Mouse (Mus musculus) hindlimb bud, embryonic 11.5 days (tissue): ENCODE results near the gene Cep63.

Source experiments
- DNase-seq: peaks from one replicate; pipeline ENCODE4 v3.0.0-alpha.2; 2012; ENCODE audit warnings: low read depth, low spot score; ENCODE audit errors: extremely low spot score

The Cep63 gene

DNA sequence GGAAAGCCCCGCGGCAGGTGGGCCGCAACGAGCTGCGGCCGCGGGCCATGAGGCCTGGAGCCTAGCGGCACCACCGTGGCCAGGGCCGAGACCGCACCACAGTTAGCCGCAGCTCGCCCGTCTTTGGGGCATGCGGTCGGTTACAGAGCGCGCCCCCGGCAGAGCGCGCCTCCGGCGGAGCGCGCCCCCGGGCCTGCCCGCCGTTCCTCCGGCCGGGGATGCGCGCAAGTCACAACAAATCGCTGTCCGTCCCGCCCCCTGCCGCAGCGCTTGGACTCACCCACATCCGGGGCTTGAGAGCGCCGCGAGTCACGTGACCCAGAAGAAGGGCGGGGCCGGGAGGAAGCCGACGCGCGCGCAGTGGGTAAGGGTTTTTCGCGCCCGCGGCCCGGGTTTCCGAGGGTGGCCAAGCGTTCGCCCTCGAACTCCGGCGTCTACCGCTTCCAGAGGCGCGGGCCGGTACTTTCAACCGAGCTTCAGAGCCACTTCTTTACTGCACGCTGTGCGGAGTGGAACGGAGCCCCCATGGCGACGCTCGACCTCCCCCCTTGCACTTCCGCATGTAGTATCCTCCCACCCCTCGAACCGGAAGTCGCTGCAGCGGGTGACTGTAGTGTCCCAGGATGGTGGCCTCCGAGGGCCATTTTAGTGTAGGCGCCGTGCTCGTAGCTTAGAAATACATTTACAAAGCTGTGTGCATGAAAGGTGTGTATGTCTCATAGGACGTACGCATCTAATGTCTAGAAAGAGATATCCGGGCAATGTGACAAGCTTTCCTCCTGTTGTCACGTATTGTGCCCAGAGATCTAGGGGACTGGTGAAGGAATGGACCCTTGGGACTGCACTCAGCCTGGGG is at the start of gene Cep63, which contains the start of gene Anapc13:
Gene Cep63 (minus strand): TSS at position 552 of the 856 bp plus-strand sequence.
Gene Anapc13 (plus strand): TSS at position 314 of the 856 bp plus-strand sequence.
- peak; percentile 86 for DNase-seq

DNA sequence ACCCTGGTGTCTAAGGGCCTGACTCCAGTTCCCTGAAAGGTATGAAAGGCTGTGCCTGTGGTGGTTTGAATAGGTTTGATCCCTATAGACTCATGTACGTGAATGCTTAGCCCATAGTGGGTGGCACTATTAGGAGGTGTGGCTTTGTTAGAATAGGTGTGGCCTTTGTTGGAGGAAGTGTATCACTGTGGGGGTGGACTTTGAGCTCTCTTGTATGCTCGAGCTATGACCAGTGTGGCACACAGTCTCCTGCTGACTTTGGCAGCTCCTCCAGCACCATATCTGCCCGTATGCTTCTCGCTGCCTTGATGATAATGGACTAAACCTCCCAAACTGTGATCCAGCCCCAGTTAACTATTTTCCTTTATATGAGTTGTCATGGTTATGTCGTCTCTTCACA is 49.6 kb upstream of the Cep63 start:
- no peak for DNase-seq

DNA sequence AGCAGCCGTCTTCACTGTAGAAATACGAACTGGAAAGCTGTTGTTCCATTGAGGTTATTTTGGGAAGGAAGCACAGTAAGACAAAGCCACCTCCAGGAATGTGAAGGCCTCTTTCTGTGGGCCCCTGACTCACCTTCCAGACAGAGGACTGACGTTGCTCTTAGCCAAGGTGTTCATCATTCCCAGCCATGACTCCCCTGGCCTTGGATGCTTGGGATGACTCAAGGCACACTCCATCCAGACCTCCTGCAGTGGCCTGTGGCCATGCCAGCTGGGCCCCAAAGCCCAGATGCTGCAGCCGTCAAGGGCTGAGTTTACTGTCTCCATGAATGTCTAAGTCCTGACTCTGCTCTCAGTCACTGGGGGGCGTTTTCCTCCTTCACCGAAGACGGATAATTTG is 47.0 kb upstream of the Cep63 start:
- no peak for DNase-seq

DNA sequence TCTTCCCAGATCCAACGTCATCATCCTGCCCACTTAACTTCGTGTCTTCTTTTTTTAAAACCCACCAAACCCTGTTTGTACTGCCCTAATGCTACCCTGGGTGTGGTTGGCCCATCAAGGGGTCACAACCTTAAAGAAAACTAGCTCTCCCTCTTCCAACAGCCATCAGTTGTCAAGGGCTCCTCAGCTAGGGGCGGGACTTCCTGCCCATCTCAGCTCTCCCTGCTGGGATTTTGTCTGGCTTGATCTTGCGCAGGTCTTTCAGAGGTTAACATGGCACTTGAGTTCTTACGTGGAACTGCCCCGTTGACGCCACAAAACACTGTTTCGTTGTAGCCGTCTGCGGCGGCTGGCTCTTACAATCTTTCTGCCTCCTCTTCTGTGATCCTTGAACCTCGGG is 42.6 kb upstream of the Cep63 start:
- DNase-seq = no peak

DNA sequence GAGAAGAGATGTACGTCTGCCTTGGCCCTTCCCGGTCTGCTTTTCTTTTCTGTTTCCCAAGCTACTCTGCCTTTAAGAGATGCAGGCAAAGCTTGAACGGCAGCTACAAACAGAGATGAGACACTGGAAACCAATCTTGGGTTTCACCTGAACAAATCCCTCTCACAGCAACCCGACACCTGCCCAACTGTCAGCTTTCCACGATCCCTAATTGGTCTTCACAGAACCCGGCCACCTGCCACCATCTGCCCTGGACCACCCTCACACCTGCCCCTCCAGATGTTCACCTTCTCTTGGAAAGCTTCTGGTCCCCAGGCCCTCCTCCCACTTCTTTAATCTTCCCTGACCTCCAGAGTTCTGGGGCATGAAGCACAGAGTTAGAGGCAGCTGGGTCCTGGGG is 41.8 kb upstream of the Cep63 start:
- DNase-seq = no peak

DNA sequence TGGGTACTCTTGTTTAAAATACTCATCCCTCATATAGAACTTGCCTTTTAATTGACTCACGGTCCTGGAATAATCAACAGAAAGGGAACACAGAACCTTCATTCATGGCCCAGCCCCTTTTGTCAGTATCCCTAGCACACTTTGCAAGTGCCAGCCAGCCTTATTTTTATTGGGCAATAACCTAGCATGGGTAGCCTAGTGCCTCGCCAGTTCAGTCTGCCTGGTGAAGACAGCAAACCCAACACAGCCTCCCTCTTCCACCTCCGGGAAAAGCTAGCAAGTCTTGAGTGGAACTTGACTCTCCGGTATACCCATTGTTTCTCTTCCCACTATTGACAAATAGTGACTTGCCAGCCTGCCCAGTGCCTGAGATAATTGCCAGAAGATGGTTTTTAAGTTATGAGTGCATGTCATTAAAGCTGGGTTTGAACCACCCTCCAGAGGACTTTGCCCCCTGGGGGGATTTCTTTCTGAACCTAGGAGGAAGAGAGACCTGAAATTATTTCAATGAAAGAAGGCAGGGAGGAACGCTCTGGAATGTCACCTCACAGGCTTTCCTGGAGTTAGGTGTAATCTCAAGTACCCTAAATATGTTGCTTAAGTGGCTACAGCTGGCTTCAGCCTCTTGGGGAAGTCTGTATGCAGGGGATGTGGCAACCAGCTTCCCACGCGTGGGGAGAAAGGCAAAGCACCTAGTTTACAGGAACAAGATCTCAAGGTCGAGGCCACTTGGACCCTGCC is 30.2 kb upstream of the Cep63 start:
- DNase-seq = no peak

DNA sequence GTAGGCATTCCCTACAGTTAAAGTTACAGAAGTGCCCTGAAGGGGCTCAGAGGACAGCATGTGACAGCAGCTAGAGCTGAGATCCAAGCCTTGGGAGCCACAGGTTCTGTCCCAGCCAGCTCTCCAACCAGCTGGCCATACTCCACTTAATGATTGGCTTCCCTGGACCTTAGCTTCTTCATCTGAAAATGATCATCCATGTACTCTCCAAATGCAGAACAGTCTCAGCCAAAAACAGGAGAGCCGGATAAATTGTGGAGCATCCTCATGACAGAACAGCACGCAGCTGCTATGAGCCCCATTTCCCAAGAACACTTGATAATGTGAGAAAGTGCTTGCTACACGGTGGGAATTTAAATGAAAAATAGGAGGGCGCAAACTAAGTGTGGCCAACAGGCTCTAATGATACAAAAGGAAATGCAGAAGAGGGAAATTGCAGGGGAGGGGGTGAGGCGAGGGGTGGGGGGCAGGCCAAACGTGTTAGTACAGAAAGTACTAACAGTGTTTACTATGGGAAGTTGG is 24.9 kb upstream of the Cep63 start:
- no peak for DNase-seq

DNA sequence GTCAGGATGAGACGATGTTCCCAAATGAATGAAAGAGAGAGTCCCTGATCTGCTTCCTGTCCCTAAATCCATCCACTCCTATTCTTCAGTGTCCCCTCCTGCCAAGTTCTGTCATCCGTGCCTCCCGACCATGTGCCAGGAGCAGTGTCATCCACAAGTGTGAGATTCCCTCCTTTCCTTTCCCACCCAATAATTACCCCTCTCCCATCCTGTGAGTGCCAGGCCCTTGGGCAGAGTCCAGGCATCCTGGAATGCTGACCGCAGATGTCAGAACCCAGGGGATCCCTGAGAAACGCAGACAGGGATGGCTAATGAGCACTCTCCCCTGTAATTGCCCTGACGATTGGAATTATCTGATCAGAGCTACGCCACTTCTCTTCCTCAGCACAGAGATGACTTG is 24.3 kb upstream of the Cep63 start:
- no peak for DNase-seq

DNA sequence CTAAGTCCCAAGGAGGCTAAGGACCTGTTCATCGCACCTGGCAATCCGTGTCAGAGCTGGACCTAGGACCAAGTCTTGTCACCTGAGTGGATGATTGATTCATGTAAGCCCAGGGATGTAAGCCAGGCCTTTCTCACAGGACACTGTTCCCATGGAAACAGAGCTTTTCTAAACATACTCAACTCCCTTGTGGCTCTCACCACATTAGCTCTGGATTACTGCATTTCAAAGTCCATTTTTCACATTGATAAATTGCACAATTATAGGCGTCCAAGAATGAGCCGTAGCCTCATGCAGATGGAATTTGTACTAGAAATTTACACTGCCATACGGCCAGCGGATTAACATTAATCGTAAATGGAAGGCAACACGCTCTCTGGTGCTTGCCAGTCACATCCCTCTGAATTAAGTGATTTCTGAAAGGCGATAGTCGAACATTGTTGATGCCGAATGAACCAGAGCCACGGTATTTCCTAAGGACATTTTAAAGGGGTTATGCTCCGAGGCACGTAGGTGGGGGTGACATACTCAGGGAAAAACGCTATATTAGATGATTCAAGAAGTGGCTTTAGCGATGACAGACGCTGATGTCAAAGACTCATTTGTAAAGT is 23.7 kb upstream of the Cep63 start:
- no peak for DNase-seq

DNA sequence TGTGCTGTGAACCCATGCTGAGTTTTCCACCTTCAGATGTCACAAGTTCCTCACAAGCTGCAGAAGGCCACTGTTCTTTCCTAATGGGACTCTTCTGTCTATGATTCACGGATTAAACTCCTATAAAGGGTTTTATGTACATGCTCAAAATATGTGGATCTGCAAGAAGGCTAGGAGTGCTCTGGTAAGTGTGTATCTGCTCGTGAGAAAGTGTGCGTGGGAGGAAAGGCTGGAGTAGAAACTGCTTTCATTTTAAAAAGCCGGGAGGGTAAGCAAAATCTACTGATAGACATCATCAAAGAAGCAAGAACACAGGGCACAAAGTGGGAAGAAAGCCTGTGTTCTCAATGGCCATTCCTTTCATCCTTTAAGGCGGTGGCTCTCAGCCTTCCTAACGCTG is 20.7 kb upstream of the Cep63 start:
- no peak for DNase-seq

DNA sequence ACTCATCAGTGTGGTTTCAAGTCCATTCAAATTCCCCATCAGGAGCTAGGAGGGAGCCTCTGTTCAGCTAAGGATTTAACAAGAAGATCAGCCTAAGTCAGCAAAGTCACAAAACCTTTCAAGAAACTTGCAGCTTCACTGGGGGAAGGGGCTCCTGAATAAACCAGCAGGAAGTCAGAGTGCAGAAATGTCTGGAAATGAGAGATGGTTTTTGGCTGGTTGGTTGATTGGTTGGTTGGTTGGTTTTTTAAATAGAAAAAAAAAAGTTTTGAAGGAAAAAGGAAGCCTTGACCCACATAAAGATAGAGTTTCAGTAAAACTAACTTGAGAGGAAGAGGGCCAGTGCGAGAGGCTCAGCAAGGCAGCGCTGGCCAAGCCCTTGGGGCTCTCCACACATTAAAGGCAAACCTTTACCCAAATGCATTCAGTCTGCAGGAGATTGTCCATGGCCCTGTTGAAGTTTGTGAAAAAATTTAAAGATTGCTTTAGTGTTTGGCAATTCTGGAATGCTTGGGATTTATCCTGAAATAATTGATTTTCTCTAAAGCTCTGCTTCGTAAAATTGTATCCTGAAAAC is 18.9 kb upstream of the Cep63 start:
- no peak for DNase-seq

DNA sequence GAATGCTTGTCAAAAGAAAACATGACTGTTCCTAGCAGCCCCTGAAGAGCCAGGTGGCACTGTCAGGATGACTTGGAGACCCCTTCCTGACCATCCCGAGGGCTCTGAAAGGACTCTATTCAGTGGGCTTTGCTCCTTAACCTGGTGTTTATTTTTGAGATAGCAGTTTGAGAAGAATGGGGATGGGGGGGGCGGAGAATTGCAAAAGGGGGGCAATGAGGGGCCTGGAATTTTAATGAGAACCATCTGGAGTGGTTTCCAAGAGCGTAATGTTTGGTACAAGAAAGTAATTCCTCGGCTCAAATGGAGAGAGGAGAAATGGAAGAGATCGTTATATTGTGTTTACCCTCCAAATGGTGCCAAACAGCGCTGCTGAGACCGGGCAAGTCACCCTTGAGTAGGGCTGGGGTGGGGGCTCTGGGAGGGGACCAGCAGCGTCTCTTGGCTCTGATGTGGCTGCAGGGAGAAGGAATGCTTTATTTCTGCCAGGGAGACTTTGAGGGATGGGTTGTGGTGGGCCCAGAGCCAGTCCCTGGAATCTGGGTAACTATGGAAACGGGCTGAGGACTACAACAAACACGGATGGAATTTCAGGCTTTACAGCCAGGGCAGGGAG is 17.3 kb upstream of the Cep63 start:
- DNase-seq = no peak

DNA sequence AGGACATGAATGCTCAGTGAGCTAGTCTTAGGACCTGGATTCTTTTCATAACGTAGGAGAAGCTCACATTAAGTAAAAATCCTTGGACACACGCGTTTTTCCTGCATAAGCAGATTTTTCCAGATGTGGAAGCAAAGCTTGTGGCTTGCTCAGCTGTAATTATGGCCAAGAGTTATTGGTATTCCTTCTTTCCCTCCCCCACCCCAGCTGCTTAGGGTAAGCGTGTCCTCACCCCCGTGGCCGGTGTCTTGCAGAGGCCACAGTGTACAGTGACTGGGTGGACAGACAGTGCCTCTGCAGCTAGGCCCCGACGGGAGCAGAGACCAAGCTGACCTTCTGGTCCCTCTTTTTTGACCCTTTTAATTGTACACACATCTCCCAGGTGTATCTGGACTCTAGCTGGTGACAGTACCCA is 16.7 kb upstream of the Cep63 start:
- no peak for DNase-seq

DNA sequence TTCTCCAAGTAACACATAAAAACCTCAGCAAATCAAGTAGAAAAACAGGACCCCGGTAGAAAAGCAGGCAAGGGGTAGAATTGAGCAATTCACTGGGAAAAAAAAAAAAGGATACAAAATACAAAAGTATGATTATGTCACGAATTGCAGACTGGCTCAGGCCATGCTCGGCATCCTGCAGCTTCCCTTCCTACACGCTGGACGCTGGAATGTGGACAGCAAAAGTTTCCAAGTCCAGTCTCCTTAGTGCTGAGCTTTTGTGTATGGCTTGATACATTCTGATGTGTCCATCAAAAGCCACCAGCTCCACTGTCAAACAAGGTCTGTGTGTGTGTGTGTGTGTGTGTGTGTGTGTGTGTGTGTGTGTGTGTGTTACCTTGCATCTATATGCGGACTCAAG is 15.2 kb upstream of the Cep63 start:
- no peak for DNase-seq

DNA sequence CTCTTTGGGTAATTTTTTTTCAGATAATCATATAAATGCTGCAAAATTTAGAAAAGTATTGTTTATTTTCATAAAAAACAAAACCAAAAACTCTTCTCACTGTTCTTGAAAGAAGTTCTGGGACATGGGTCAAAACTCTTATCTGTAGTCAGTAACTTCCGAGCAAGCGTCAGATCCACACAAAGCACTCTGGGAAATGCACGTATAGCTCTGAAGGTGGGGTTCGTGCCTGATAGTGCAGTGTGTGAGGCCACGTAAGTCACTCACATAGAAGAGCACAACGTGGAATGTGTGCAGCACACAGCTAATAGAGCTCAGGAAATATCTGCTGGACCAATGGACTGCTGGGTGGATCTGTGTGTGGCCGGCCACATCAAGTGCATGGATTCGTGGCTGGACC is 13.2 kb upstream of the Cep63 start:
- no peak for DNase-seq

DNA sequence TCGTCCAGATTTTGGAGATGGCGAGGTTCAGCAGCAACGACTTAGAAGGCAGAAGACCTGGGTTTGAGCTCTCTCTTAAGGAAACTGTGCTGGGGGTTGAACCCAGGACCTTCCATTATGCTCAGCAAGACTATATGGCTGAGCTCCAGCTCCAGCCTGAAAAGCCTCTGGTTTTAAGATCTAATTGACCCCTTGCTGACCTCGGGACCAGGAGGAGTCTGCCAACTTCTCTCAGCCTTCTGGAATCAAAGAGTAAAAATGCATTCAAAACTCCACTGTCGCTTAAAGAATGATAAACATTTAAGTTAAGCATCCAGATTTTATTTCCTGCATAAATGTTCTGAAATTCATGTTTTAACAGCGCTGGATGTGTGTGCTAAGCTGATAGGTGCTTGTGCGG is 12.6 kb upstream of the Cep63 start:
- no peak for DNase-seq

DNA sequence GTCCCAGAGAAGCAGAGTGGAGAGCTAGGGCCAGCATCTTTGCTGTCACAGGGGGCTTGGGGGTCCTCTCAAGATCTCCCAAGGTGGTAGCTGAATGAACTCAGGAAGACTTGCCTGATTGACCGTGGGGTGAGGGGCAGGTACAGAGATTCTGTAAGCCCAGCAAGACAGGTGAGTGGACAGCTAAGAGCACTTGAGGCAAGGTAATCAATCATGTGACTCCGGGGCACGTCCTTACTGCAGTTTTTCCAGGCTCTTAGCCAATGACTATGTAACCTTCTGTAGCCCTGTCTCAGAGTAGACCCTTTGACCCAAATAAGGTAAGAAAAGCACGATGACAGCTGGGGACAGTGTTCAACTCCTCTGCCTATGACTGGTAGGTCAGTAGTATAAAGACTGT is 10.8 kb upstream of the Cep63 start:
- DNase-seq = no peak

DNA sequence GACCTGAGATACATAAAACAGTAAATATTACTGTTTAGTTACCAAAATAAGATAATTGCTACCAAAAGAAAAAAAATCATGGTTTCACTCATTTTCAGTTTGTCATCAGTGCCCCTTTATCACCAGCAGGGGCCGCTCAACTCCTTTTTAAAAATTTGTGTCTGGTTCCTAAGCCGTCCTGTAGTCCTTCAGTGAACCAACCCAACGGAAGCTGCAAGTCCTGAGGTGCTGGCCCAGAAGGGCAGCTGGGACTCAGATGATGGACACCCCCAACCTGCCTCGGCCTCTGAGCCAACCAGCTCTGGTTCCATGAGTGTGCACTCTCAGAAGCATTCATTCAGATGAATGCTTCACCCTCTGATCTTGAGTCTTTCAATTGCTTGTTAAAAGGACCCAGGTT is 10.2 kb upstream of the Cep63 start:
- no peak for DNase-seq

DNA sequence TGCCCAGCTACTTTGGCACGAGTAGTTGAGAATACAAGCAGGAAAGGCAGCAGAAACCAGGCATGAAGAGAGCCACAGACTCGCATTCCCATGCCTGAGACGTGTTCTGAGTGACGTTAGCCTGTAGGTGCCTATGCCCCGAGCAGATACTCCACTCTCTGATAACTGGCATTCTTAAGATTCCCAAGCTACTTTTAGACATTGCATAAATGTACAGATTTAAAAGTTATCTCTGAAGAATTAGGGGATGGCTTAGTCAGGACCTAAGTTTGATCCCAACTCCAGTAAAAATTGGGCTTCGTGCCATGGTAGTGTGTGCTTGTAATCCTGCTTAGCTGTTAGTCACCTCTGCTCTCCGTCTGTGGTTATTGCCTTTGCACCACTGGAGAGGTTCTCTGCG is 8.1 kb upstream of the Cep63 start:
- no peak for DNase-seq

DNA sequence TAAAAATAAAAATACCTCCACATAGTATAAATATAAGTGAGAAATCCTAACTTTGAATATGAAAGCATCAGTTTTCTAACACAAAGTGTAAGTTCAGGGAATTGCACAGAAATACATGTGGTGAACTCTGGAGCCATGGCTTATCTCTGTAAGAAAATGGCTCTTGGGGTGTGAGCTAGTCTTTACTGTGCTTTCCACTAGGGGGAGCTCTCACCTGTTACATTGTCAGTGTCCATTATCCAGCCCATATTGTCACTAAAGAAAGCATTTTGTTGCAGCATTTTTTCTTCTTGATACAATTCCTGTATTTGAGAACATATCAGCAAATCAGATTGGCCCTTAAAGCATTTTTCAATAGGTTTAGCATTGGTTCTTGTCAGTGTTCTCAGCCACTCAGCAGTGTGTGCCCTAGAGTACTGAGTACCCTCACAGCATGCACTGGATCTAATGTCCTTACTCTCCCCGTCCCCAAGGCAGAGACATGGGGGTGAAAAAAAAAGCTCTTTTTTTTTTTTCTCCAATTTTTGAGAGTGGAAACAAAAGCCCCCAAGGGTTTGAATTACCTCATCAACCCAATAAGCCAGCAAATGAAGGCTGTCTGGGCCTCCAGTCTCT is 6.7 kb upstream of the Cep63 start:
- DNase-seq = peak; percentile 74
